Mouse (Mus musculus) liver, embryonic 14.5 days (tissue): ENCODE data around the gene Serf2. TPM values are rescaled to one million over a fixed set of nuclear protein-coding genes. Genes with fewer than 3 reads are reported as not detected.
A peak's percentile ranks its signal among the peaks of the same experiment; 100 is the strongest.

ENCODE experiments used
- ATAC-seq: fragments of 200-750 bp; cut with Nextera tagmentation; 2 replicates; pipeline ENCODE4 v1.8.0; 2017; ENCODE audit warnings: moderate number of reproducible peaks, mild to moderate bottlenecking, moderate library complexity; ENCODE audit not compliant: insufficient read depth
- DNase-seq, 3 experiments: peaks; one replicate each; pipeline ENCODE4 v3.0.0-alpha.2; 2012 to 2013; ENCODE audit warnings: low read depth in 3 of 3, low spot score in 3 of 3
- H3K27ac ChIP-seq: fragments of 300-500 bp; sonication (generic); 2 replicates; pipeline ENCODE4 v1.5.1; 2014; ENCODE audit warnings: moderate library complexity, mild to moderate bottlenecking, control low read depth, inconsistent platforms
- H3K27me3 ChIP-seq: fragments of 300-500 bp; sonication (generic); 2 replicates; pipeline ENCODE4 v1.6.1; 2014; ENCODE audit warnings: mild to moderate bottlenecking, low read length, moderate library complexity; ENCODE audit not compliant: control insufficient read depth, insufficient read depth
- H3K36me3 ChIP-seq: fragments of 300-500 bp; sonication (generic); replicated peaks from 2 replicates; pipeline ENCODE4 v1.6.1; 2014; ENCODE audit warnings: low read depth; ENCODE audit not compliant: control insufficient read depth, insufficient read depth
- H3K4me1 ChIP-seq, 2 experiments: fragments of 200-500 bp in 1 of 2; fragments of 300-500 bp in 1 of 2; sonication (generic) in 1 of 2; replicated peaks; 2 replicates each; pipeline ENCODE4 v1.6.1; 2012 to 2014; ENCODE audit warnings: antibody characterized with exemption in 1 of 2, inconsistent platforms in 1 of 2, low read length in 1 of 2; ENCODE audit not compliant: control insufficient read depth in 2 of 2, insufficient read depth in 2 of 2
- H3K4me2 ChIP-seq: fragments of 300-500 bp; sonication (generic); 2 replicates; pipeline ENCODE4 v1.6.1; 2014; ENCODE audit warnings: low read depth, mild to moderate bottlenecking, control low read depth, moderate library complexity
- H3K4me3 ChIP-seq, 2 experiments: fragments of 200-500 bp in 1 of 2; fragments of 300-500 bp in 1 of 2; sonication (generic) in 1 of 2; 2 replicates each; pipeline ENCODE4 v1.5.1; 2012 to 2014; ENCODE audit warnings: low read depth in 2 of 2, low read length in 2 of 2, mild to moderate bottlenecking in 2 of 2, control low read depth in 1 of 2, inconsistent platforms in 1 of 2, moderate library complexity in 1 of 2; ENCODE audit not compliant: insufficient read depth in 1 of 2
- H3K9ac ChIP-seq: fragments of 300-500 bp; sonication (generic); replicated peaks from 2 replicates; pipeline ENCODE4 v1.6.1; 2014; ENCODE audit warnings: mild to moderate bottlenecking, control low read depth, moderate library complexity
- H3K9me3 ChIP-seq: fragments of 300-500 bp; sonication (generic); 2 replicates; pipeline ENCODE4 v1.6.1; 2016; ENCODE audit warnings: low read length, mixed read lengths; ENCODE audit not compliant: control insufficient read depth
- CTCF ChIP-seq: IDR thresholded peaks from 2 replicates; pipeline ENCODE4 v1.5.1; 2016; ENCODE audit warnings: antibody characterized with exemption, low read depth, control low read depth
- EP300 ChIP-seq: IDR thresholded peaks from 2 replicates; pipeline ENCODE4 v1.6.1; 2016; ENCODE audit warnings: antibody characterized with exemption, low read depth
- WGBS: fragments of 180-500 bp; shearing (Covaris S2); extraction: QIAGEN DNeasy Blood & Tissue Kit; methylation state at CpG from one replicate; pipeline ENCODE4 v1.1.7; 2014; ENCODE audit not compliant: insufficient replicate concordance; 5-methylcytosine and 5-hydroxymethylcytosine counted together
- polyA plus RNA-seq, 2 experiments: library from polyadenylated mRNA; depleted of rRNA in 1 of 2; stranded (reverse) in 1 of 2; unstranded in 1 of 2; fragments of >200 nt; fragmentation: Nextera tagmentation in 1 of 2; extraction: Ambion mirVana in 1 of 2; gene quantifications; 2 replicates each; pipeline versions ENCODE4 v1.2.1 to v1.2.3; 2012 to 2014

The Serf2 gene
- polyA plus RNA-seq, 2 experiments = 279 to 345 TPM

- ATAC-seq = no peak
- Histone ChIP-seq H3K4me2 (no peak overlapping the region), H3K27me3 (peaks cover 3% of the 10 kb centered on the region), H3K27ac (no peak overlapping the region), H3K4me3 (no peak overlapping the region), H3K4me1 (peaks cover 14 to 20% of the 10 kb centered on the region in 2 experiments), H3K9ac (no peak overlapping the region), H3K9me3 (no peaks in the 10 kb centered on the region), H3K36me3 (peaks cover 4% of the 10 kb centered on the region)
- no peak for DNase-seq
- TF ChIP-seq EP300 (no peak), CTCF (no peak)
- 60% methylated on average over 4 of the region's 4 CpGs for WGBS
Observed at GRCm38 (mm10) chr2:121446506-121446905, 2.5 kb upstream of the Serf2 start.

- ATAC-seq = no peak
- WGBS = 42% methylated on average over 3 of the region's 3 CpGs
Observed at GRCm38 (mm10) chr2:121447006-121447405, 2.0 kb upstream of the Serf2 start.

GRCm38 (mm10) chr2:121448136-121448535 is 859 bp upstream of the Serf2 start:
- DNase-seq = no peak
- H3K4me3 ChIP-seq = peak overlapping the region; percentile 72 to 96; a peak in 3 of 4 replicates

More at GRCm38 (mm10) chr2:121447006-121447405, 2.0 kb upstream of the Serf2 start:
- H3K9ac ChIP-seq = no peak overlapping the region
- H3K27ac ChIP-seq = no peak overlapping the region
- DNase-seq = no peak
- no peak for TF ChIP-seq CTCF
- H3K4me2 ChIP-seq = no peak overlapping the region
- peaks cover 4% of the 10 kb centered on the region for H3K36me3 ChIP-seq
- no peaks in the 10 kb centered on the region for H3K9me3 ChIP-seq
- no peak overlapping the region for H3K4me3 ChIP-seq
- peaks cover 14 to 21% of the 10 kb centered on the region in 2 experiments for H3K4me1 ChIP-seq
- H3K27me3 ChIP-seq = peaks cover 1% of the 10 kb centered on the region

GRCm38 (mm10) chr2:121449545-121450011 is 583 bp downstream of the Serf2 start:
- Histone ChIP-seq H3K4me3 (peak overlapping the region; percentile 87 to 96), H3K27me3 (no peaks in the 10 kb centered on the region), H3K27ac (peak overlapping the region; percentile 81), H3K9me3 (no peaks in the 10 kb centered on the region), H3K36me3 (peaks cover 15% of the 10 kb centered on the region), H3K4me1 (peaks cover 9 to 16% of the 10 kb centered on the region in 2 experiments), H3K9ac (peak overlapping the region; percentile 100), H3K4me2 (peak overlapping the region; percentile 98)
- DNase-seq (no peak), ATAC-seq (peak; percentile 27)
- TF ChIP-seq CTCF = no peak
- TF ChIP-seq EP300 = no peak
- under 1% methylated on average over 53 of the region's 54 CpGs for WGBS

More at GRCm38 (mm10) chr2:121448136-121448535, 859 bp upstream of the Serf2 start:
- Histone ChIP-seq H3K36me3 (peaks cover 14% of the 10 kb centered on the region), H3K27ac (peak overlapping the region; percentile 84), H3K27me3 (no peaks in the 10 kb centered on the region), H3K9ac (peak overlapping the region; percentile 75), H3K9me3 (no peaks in the 10 kb centered on the region), H3K4me1 (peaks cover 9 to 16% of the 10 kb centered on the region in 2 experiments), H3K4me2 (peak overlapping the region; percentile 98)
- TF ChIP-seq CTCF (no peak), EP300 (no peak)
- ATAC-seq = no peak
- 15% methylated on average over 9 of the region's 9 CpGs for WGBS

GRCm38 (mm10) chr2:121450093-121450492 is 1.1 kb downstream of the Serf2 start:
- DNase-seq = no peak
- peak overlapping the region; percentile 98 for H3K4me2 ChIP-seq
- 2% methylated on average over 7 of the region's 7 CpGs for WGBS
- H3K4me1 ChIP-seq = peaks cover 9 to 16% of the 10 kb centered on the region in 2 experiments
- peak overlapping the region; percentile 100 for H3K9ac ChIP-seq
- no peak for ATAC-seq
- H3K4me3 ChIP-seq = peak overlapping the region; percentile 87 to 96
- peak overlapping the region; percentile 81 for H3K27ac ChIP-seq
- TF ChIP-seq EP300 (no peak), CTCF (no peak)
- no peaks in the 10 kb centered on the region for H3K9me3 ChIP-seq
- peaks cover 15% of the 10 kb centered on the region for H3K36me3 ChIP-seq
- H3K27me3 ChIP-seq = no peaks in the 10 kb centered on the region
